Mouse (Mus musculus) kidney, embryonic 15.5 days (tissue): ENCODE data around the gene Rapgef2. TPM values are rescaled to one million over a fixed set of nuclear protein-coding genes. Genes with fewer than 3 reads are reported as not detected.
A peak's percentile ranks its signal among the peaks of the same experiment; 100 is the strongest.

Experiments
- ATAC-seq: fragments of 200-750 bp; cut with Nextera tagmentation; replicated peaks from 2 replicates; pipeline ENCODE4 v1.8.0; 2017; ENCODE audit warnings: moderate TSS enrichment; ENCODE audit not compliant: low FRiP score
- H3K27ac ChIP-seq: fragments of 300-500 bp; sonication (generic); 2 replicates; pipeline ENCODE4 v1.5.1; 2015; ENCODE audit warnings: mild to moderate bottlenecking, inconsistent platforms
- H3K27me3 ChIP-seq: fragments of 300-500 bp; sonication (generic); 2 replicates; pipeline ENCODE4 v1.6.1; 2015; ENCODE audit warnings: inconsistent platforms
- H3K36me3 ChIP-seq: fragments of 300-500 bp; sonication (generic); 2 replicates; pipeline ENCODE4 v1.6.1; 2015; ENCODE audit warnings: inconsistent platforms
- H3K4me1 ChIP-seq: fragments of 300-500 bp; sonication (generic); 2 replicates; pipeline ENCODE4 v1.6.1; 2015; ENCODE audit warnings: inconsistent platforms
- H3K4me2 ChIP-seq: fragments of 300-500 bp; sonication (generic); 2 replicates; pipeline ENCODE4 v1.6.1; 2015; ENCODE audit warnings: moderate library complexity, mild to moderate bottlenecking, inconsistent platforms
- H3K4me3 ChIP-seq: fragments of 300-500 bp; sonication (generic); replicated peaks from 2 replicates; pipeline ENCODE4 v1.5.1; 2015; ENCODE audit warnings: mild to moderate bottlenecking, inconsistent platforms
- H3K9ac ChIP-seq: fragments of 300-500 bp; sonication (generic); 2 replicates; pipeline ENCODE4 v1.6.1; 2015; ENCODE audit warnings: mild to moderate bottlenecking, inconsistent platforms
- H3K9me3 ChIP-seq: fragments of 300-500 bp; sonication (generic); replicated peaks from 2 replicates; pipeline ENCODE4 v1.6.1; 2016; ENCODE audit warnings: inconsistent platforms
- WGBS: fragments of 180-500 bp; shearing (Covaris S2); methylation state at CpG from one replicate; pipeline ENCODE4 v1.1.7; 2015; ENCODE audit warnings: mixed read lengths; 5-methylcytosine and 5-hydroxymethylcytosine counted together
- polyA plus RNA-seq: library from polyadenylated mRNA; unstranded; fragments of >200 nt; fragmentation: Nextera tagmentation; extraction: Ambion mirVana; gene quantifications from 2 replicates; pipeline ENCODE4 v1.2.1, GENCODE M21; 2015

The Rapgef2 gene
- polyA plus RNA-seq = 5.4 TPM in 2 replicates

DNA sequence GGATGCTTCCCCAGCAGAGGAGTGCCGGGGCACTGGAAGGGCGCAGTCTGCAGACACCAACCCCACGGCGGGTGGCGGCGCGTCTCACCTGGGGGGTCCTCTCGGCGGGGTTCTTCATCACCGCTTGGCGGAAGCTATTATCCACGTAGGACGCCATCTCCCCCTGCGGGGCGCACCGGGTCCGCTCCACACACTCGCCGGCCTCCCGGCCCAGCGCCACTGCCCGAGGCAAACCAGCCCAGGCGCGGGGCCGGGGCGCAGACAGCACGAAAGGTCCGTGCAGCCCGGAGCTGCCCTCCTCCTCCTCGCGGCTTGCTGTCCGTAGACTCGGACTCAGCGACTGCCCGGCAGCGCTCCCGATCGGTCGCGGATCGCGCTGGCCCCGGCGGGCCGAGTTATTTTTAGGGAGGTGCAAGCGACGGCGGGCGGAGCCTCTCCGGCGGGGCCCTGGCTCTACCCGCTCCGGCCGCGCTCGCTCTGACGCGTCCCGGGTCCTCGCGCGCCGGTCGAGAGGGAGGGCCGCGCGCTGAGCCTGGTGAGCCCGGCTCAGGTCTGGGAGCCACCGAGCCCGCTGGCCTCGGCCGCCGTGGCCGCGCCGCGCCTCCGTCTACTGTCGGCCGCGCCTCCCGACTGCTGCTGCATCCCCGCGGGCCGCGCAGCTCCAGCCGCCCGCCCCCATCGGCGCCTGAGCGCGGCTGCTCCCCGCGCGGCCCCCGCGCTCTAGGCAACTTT is at the start of gene Rapgef2:
Gene Rapgef2, minus strand, starts transcription at position 142 of the 732 bp plus-strand sequence.
- H3K4me1 ChIP-seq = peaks cover 39% of the 10 kb centered on the region
- H3K9ac ChIP-seq = peak within 1 kb of the TSS; percentile 92
- H3K9me3 ChIP-seq = no peaks in the 10 kb centered on the region
- H3K36me3 ChIP-seq = no peaks in the 10 kb centered on the region
- H3K27me3 ChIP-seq = no peaks in the 10 kb centered on the region; the same call in 1 of the 2 replicates
- peak within 1 kb of the TSS; percentile 73 for H3K4me3 ChIP-seq
- peak within 1 kb of the TSS; percentile 97 for H3K27ac ChIP-seq
- peak within 1 kb of the TSS; percentile 81 for H3K4me2 ChIP-seq
- ATAC-seq = peak; percentile 84
- WGBS = under 1% methylated on average over 83 of the region's 97 CpGs

GRCm38 (mm10) chr3:79333643-79334200 is 47.4 kb upstream of the Rapgef2 start:
- Histone ChIP-seq H3K9me3 (no peaks in the 10 kb centered on the region), H3K27me3 (no peaks in the 10 kb centered on the region), H3K36me3 (no peaks in the 10 kb centered on the region), H3K9ac (no peak overlapping the region), H3K4me2 (no peak overlapping the region), H3K27ac (no peak overlapping the region), H3K4me3 (no peak overlapping the region), H3K4me1 (peaks cover 8% of the 10 kb centered on the region; the same call in 1 of the 2 replicates)
- 92% methylated on average over 8 of the region's 8 CpGs for WGBS
- no peak for ATAC-seq

DNA sequence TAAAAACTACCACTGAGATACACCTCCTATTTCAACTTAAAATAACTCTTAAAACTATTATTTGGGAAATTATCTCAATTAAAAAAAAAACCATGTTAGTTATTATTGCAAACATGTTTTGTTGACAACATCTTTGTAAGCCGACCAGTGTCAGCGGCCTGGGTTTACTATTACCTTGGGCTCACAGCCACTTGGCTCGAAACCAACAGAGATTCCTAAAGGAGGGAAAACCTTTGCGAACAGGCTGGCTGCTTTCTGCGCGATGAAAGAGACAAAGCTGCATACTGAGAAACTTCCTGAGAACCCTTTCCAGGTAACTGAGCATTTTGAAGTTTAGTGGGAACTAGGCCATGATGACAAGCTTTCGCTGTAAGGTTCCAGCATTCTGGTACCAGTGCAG is 46.7 kb upstream of the Rapgef2 start:
- Histone ChIP-seq H3K27me3 (no peaks in the 10 kb centered on the region), H3K4me3 (no peak overlapping the region), H3K4me1 (peaks cover 8% of the 10 kb centered on the region; the same call in 1 of the 2 replicates), H3K36me3 (no peaks in the 10 kb centered on the region), H3K27ac (no peak overlapping the region), H3K4me2 (no peak overlapping the region), H3K9ac (no peak overlapping the region), H3K9me3 (no peaks in the 10 kb centered on the region)
- ATAC-seq = no peak
- 78% methylated on average over 7 of the region's 7 CpGs for WGBS

DNA sequence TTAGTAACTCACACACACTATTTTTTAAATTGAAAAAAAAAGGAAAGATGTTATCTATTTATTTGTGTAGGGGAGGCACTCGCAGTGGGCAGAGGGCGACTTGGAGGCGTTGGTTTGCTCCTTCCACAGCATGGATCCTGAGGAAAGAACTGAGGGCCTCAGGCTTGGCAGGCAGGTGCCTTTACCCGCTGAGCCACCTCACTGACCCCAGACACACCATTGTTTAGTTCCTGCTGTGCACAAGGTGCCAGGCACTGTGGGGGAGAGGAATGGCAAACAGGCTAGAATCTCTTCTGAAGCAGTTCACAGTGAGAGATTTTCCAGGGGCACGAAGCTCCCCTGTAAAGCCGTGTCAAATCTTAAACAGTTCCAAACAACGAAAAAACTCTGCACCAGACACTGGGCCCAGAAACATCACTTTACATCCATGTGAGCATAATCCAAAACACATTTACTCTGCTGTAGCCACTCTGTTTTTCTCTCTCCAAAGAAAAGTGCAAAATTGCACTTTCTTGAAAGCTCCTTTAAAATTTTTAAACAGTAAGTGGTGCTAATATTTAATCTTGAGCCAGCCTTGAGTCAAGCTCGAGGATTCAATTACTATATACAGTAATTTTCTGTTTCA is 43.5 kb upstream of the Rapgef2 start:
- no peaks in the 10 kb centered on the region for H3K36me3 ChIP-seq
- H3K27ac ChIP-seq = no peak overlapping the region
- H3K9ac ChIP-seq = no peak overlapping the region
- no peaks in the 10 kb centered on the region for H3K27me3 ChIP-seq
- 39% methylated on average over 8 of the region's 8 CpGs for WGBS
- no peaks in the 10 kb centered on the region for H3K9me3 ChIP-seq
- peaks cover 13% of the 10 kb centered on the region for H3K4me1 ChIP-seq
- no peak overlapping the region for H3K4me2 ChIP-seq
- no peak overlapping the region for H3K4me3 ChIP-seq
- no peak for ATAC-seq

DNA sequence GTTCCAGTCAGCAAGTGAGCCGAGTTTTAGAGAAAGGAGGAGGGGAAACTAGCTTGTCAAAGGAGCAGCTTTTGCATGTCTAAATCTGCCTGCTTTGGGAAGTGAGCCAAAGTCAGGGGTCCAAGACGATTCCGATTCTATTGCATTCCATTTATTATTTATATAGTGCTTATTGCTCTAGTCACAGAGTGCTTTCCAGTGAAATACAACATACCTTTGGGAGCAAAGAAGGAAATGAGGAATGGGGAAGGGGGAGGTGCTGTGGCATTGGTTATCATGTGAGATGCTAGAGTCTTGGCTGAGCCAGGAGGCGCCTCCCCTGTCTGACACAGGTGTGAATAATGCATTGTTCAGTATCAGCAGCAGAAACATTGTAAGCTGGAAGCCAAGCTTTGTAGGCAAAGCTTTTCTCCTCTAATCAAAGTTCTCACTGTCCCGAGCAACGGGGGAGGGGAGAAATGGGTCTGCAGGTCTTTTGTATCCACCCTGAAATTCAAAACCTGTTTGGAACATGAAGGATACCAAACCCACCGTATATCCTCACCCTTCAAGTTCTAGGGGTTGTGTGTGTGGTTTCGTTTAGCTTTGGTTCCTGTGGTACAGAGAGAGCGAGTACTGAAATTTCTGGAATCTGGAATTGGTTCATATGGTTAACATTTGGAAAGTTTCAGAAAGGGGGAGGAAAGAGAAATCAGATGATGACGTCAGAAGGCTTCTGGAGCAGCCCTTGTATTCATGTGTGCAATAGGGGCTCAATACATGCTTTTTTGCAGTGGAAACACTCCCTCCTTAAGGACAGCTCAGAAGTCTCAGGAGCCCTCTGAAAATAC is 38.6 kb upstream of the Rapgef2 start:
- H3K9me3 ChIP-seq = no peaks in the 10 kb centered on the region
- H3K27ac ChIP-seq = peak overlapping the region; percentile 14; the same call in 1 of the 2 replicates
- peak overlapping the region; percentile 43 for H3K4me2 ChIP-seq
- H3K9ac ChIP-seq = no peak overlapping the region
- H3K27me3 ChIP-seq = no peaks in the 10 kb centered on the region
- no peak overlapping the region for H3K4me3 ChIP-seq
- peaks cover 18% of the 10 kb centered on the region for H3K4me1 ChIP-seq
- H3K36me3 ChIP-seq = no peaks in the 10 kb centered on the region
- ATAC-seq = peak; percentile 56; the same call in 1 of the 2 replicates
- WGBS = 37% methylated on average over 10 of the region's 10 CpGs

GRCm38 (mm10) chr3:79314006-79314698 is 27.8 kb upstream of the Rapgef2 start:
- Histone ChIP-seq H3K9ac (no peak overlapping the region), H3K9me3 (no peaks in the 10 kb centered on the region), H3K4me1 (no peaks in the 10 kb centered on the region), H3K27ac (no peak overlapping the region), H3K27me3 (no peaks in the 10 kb centered on the region), H3K36me3 (no peaks in the 10 kb centered on the region), H3K4me3 (no peak overlapping the region), H3K4me2 (no peak overlapping the region)
- ATAC-seq = no peak
- WGBS = 70% methylated on average over 10 of the region's 10 CpGs

- Histone ChIP-seq H3K4me2 (no peak overlapping the region), H3K36me3 (no peaks in the 10 kb centered on the region), H3K9ac (no peak overlapping the region), H3K27me3 (no peaks in the 10 kb centered on the region), H3K4me1 (no peaks in the 10 kb centered on the region), H3K9me3 (no peaks in the 10 kb centered on the region), H3K27ac (no peak overlapping the region), H3K4me3 (no peak overlapping the region)
- ATAC-seq = no peak
Measured at GRCm38 (mm10) chr3:79311895-79312294, 25.6 kb upstream of the Rapgef2 start.

DNA sequence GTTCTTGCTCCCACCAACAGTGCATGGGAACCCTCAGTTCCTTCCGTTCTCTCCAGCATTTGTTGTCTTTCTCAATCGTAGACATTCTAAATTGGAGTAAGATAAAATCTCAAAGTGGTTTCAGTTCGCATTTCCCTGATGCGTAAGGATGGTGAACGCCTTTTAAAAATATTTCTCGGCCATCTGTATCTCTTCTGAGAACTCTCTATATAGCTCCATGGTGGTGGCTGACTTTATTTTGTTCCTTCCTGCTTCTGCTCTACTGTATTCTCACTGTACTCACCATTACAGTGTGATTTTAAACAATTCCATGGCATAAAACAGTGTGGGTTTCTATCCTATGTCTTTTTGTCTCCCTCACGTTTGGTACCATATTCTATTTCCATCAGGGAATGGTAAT is 23.9 kb upstream of the Rapgef2 start:
- 70% methylated on average over 7 of the region's 7 CpGs for WGBS
- Histone ChIP-seq H3K9ac (no peak overlapping the region), H3K9me3 (no peaks in the 10 kb centered on the region), H3K27me3 (no peaks in the 10 kb centered on the region), H3K4me1 (no peaks in the 10 kb centered on the region), H3K27ac (no peak overlapping the region), H3K4me3 (no peak overlapping the region), H3K4me2 (no peak overlapping the region), H3K36me3 (no peaks in the 10 kb centered on the region)
- ATAC-seq = no peak

- WGBS = 89% methylated on average over 4 of the region's 4 CpGs
- Histone ChIP-seq H3K9ac (no peak overlapping the region), H3K4me3 (no peak overlapping the region), H3K27me3 (no peaks in the 10 kb centered on the region), H3K36me3 (no peaks in the 10 kb centered on the region), H3K4me1 (no peaks in the 10 kb centered on the region), H3K4me2 (no peak overlapping the region), H3K27ac (no peak overlapping the region), H3K9me3 (no peaks in the 10 kb centered on the region)
- no peak for ATAC-seq
Measured at GRCm38 (mm10) chr3:79308605-79309004, 22.3 kb upstream of the Rapgef2 start.

GRCm38 (mm10) chr3:79299401-79299800 is 13.1 kb upstream of the Rapgef2 start:
- Histone ChIP-seq H3K4me1 (0 out of 2 replicates have a peak, but pooled peaks cover 3% of the 10 kb centered on the region), H3K27ac (no peak overlapping the region), H3K9ac (no peak overlapping the region), H3K9me3 (no peaks in the 10 kb centered on the region), H3K27me3 (no peaks in the 10 kb centered on the region), H3K4me3 (no peak overlapping the region), H3K4me2 (no peak overlapping the region), H3K36me3 (no peaks in the 10 kb centered on the region)
- 88% methylated on average over 15 of the region's 15 CpGs for WGBS
- ATAC-seq = no peak

- H3K4me1 ChIP-seq = 0 out of 2 replicates have a peak, but pooled peaks cover 3% of the 10 kb centered on the region
- H3K9me3 ChIP-seq = no peaks in the 10 kb centered on the region
- no peaks in the 10 kb centered on the region for H3K27me3 ChIP-seq
- H3K27ac ChIP-seq = no peak overlapping the region
- H3K9ac ChIP-seq = no peak overlapping the region
- 86% methylated on average over 4 of the region's 4 CpGs for WGBS
- no peak overlapping the region for H3K4me3 ChIP-seq
- H3K4me2 ChIP-seq = no peak overlapping the region
- no peak for ATAC-seq
- no peaks in the 10 kb centered on the region for H3K36me3 ChIP-seq
Measured at GRCm38 (mm10) chr3:79297281-79297680, 11.0 kb upstream of the Rapgef2 start.
